Mouse (Mus musculus): ENCODE data around the gene Olfr1427. TPM values are rescaled to one million over a fixed set of nuclear protein-coding genes. Genes with fewer than 3 reads are reported as not detected.
"Not testable (repeated sequence)": the region's sequence is repeated elsewhere in the genome, so short reads cannot be mapped to it uniquely, and the experiment has no call there.

The Olfr1427 gene
- polyA plus RNA-seq, 1 experiment from 2014 or later: not detected

GRCm38 (mm10) chr19:12062582-12062981 is 40.6 kb downstream of the Olfr1427 start, which contains the start of gene Olfr1424:
TSS of gene Olfr1424 (minus strand) at chr19:12062682.
- not testable (repeated sequence) for H3K4me1 ChIP-seq; H3K27me3 ChIP-seq (replicated peaks; ENCODE audit: low read depth, poor library complexity, severe bottlenecking); H3K4me3 ChIP-seq; H3K36me3 ChIP-seq (replicated peaks); H3K27ac ChIP-seq (replicated peaks); H3K9me3 ChIP-seq; DNase-seq (ENCODE audit: low spot score)
- 85% methylated on average over 1 of the region's 1 CpGs for WGBS

Other genes starting within 250 kb of the Olfr1427 start
- not detected in 2 replicates for gene Olfr1418, start 242.3 kb downstream of the Olfr1427 start, polyA plus RNA-seq (2016; fragmentation: Nextera tagmentation; extraction: Ambion mirVana)
- not detected in 2 replicates for gene Olfr1419, start 228.2 kb downstream of the Olfr1427 start, polyA plus RNA-seq (2016; fragmentation: Nextera tagmentation; extraction: Ambion mirVana)
- not detected in 2 replicates for gene Olfr1420, start 216.8 kb downstream of the Olfr1427 start, polyA plus RNA-seq (2016; fragmentation: Nextera tagmentation; extraction: Ambion mirVana)
- 23.4 and 23.6 TPM in 2 replicates for gene Patl1, start 190.9 kb downstream of the Olfr1427 start, polyA plus RNA-seq (2016; fragmentation: Nextera tagmentation; extraction: Ambion mirVana)
- gene Osbp, start 137.4 kb downstream of the Olfr1427 start, polyA plus RNA-seq (2016; fragmentation: Nextera tagmentation; extraction: Ambion mirVana): 2.8 and 3.5 TPM in 2 replicates
- gene Olfr1423, start 62.0 kb downstream of the Olfr1427 start, polyA plus RNA-seq (2016; fragmentation: Nextera tagmentation; extraction: Ambion mirVana): 0.04 and 0.09 TPM in 2 replicates
- not detected in 2 replicates for gene Olfr1424, start 40.7 kb downstream of the Olfr1427 start, polyA plus RNA-seq (2016; fragmentation: Nextera tagmentation; extraction: Ambion mirVana)
- not detected in 2 replicates for gene Olfr1425, start 25.6 kb downstream of the Olfr1427 start, polyA plus RNA-seq (2016; fragmentation: Nextera tagmentation; extraction: Ambion mirVana)
- not detected in 2 replicates for gene Olfr1426, start 11.3 kb downstream of the Olfr1427 start, polyA plus RNA-seq (2016; fragmentation: Nextera tagmentation; extraction: Ambion mirVana)
- not detected in 2 replicates for gene Olfr1428, start 12.6 kb upstream of the Olfr1427 start, polyA plus RNA-seq (2016; fragmentation: Nextera tagmentation; extraction: Ambion mirVana)
- not detected in 2 replicates for gene Olfr76, start 19.9 kb upstream of the Olfr1427 start, polyA plus RNA-seq (2016; fragmentation: Nextera tagmentation; extraction: Ambion mirVana)
- gene Olfr1555-ps1, start 66.8 kb upstream of the Olfr1427 start, polyA plus RNA-seq (2016; fragmentation: Nextera tagmentation; extraction: Ambion mirVana): not detected in 2 replicates
- gene Olfr1431, start 97.3 kb upstream of the Olfr1427 start, polyA plus RNA-seq (2016; fragmentation: Nextera tagmentation; extraction: Ambion mirVana): not detected in 2 replicates
- not detected in 2 replicates for gene Olfr1432, start 129.3 kb upstream of the Olfr1427 start, polyA plus RNA-seq (2016; fragmentation: Nextera tagmentation; extraction: Ambion mirVana)
- gene Olfr262, start 138.3 kb upstream of the Olfr1427 start, polyA plus RNA-seq (2016; fragmentation: Nextera tagmentation; extraction: Ambion mirVana): not detected in 2 replicates
- not detected in 2 replicates for gene Olfr235, start 157.7 kb upstream of the Olfr1427 start, polyA plus RNA-seq (2016; fragmentation: Nextera tagmentation; extraction: Ambion mirVana)
- not detected in 2 replicates for gene Olfr1434, start 176.5 kb upstream of the Olfr1427 start, polyA plus RNA-seq (2016; fragmentation: Nextera tagmentation; extraction: Ambion mirVana)
- gene Olfr1436, start 195.8 kb upstream of the Olfr1427 start, polyA plus RNA-seq (2016; fragmentation: Nextera tagmentation; extraction: Ambion mirVana): not detected in 2 replicates
- gene Olfr1437, start 221.8 kb upstream of the Olfr1427 start, polyA plus RNA-seq (2016; fragmentation: Nextera tagmentation; extraction: Ambion mirVana): not detected in 2 replicates
- gene Olfr1438-ps1, start 232.6 kb upstream of the Olfr1427 start, polyA plus RNA-seq (2016; fragmentation: Nextera tagmentation; extraction: Ambion mirVana): not detected in 2 replicates

Measured in embryonic facial prominence, embryonic 10.5 days (tissue).